Mouse (Mus musculus): ENCODE data around the gene Snd1. TPM values are rescaled to one million over a fixed set of nuclear protein-coding genes. Genes with fewer than 3 reads are reported as not detected.

Gene Snd1
- total RNA-seq, 1 experiment: 343 TPM

- H3K9me3 ChIP-seq (ENCODE audit: control insufficient read depth, insufficient read depth, low read depth, low read length): no peaks in the 10 kb centered on the region
- H3K9ac ChIP-seq (ENCODE audit: insufficient read depth, low read depth, low read length, poor library complexity, severe bottlenecking): no peak overlapping the region
- H3K36me3 ChIP-seq (ENCODE audit: control insufficient read depth, insufficient read depth, low read length, poor library complexity, severe bottlenecking): peaks cover 2% of the 10 kb centered on the region; the same call in 1 of the 2 replicates
- no peak overlapping the region for H3K27ac ChIP-seq (ENCODE audit: insufficient read depth, low read depth, low read length, poor library complexity, severe bottlenecking)
- no peak overlapping the region for H3K4me3 ChIP-seq (ENCODE audit: insufficient read depth in 1 of 2, low read depth in 1 of 2, low read length in 2 of 2, poor library complexity in 1 of 2, severe bottlenecking in 1 of 2)
- no peak for TF ChIP-seq MAFK (IDR thresholded peaks at IDR 0.05; ENCODE audit: insufficient read depth, low read depth, low read length)
- TF ChIP-seq ZNF384 (IDR thresholded peaks at IDR 0.05; ENCODE audit: low read depth, low read length): no peak
- no peak for TF ChIP-seq CHD2 (IDR thresholded peaks at IDR 0.05; ENCODE audit: low read depth, low read length)
- no peak for TF ChIP-seq ZC3H11A (IDR thresholded peaks at IDR 0.05; ENCODE audit: borderline replicate concordance, low read depth, low read length)
- TF ChIP-seq HCFC1 (IDR thresholded peaks at IDR 0.05; ENCODE audit: borderline replicate concordance, insufficient read depth, low read length): no peak
- in situ Hi-C loops (cut with MboI; ENCODE audit: low sequenced_read_pairs in 2 of 2, unreplicated experiment in 2 of 2): no loop called here
- H3K4me1 ChIP-seq (ENCODE audit: control insufficient read depth in 2 of 2, insufficient read depth in 2 of 2, low read length in 2 of 2, poor library complexity in 1 of 2): no peaks in the 10 kb centered on the region
- DNase-seq (ENCODE audit: low read depth, low spot score): no peak
These were observed 378.7 kb downstream of the Snd1 start for GRCm38 (mm10) chr6:28853654-28854053.

- no peak for DNase-seq (ENCODE audit: low read depth, low spot score)
- no peak overlapping the region for H3K27ac ChIP-seq (ENCODE audit: insufficient read depth, low read depth, low read length, poor library complexity, severe bottlenecking)
These were observed 379.7 kb downstream of the Snd1 start for GRCm38 (mm10) chr6:28854598-28854997.

DNA sequence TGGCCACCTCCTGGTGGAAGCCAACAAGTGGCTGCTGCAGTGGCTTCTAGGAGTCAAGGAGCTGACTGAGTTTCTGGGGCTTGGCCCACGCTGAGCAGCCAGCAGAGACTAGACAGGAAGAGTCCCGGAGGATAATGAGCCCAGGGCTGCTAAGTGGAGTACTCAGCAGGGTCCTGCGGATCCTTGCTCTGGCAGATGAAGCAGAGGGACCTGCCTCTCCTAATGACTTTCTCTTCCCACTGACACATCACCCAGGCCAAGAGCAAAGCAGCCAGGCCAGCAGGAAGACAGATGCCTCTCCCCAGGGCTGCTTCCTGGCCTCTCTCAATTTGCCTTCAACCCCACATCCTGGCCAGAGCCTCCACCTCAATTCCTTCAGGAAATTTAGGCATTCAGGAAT, 380.5 kb downstream of the Snd1 start:
- H3K4me3 ChIP-seq (ENCODE audit: insufficient read depth in 1 of 2, low read depth in 1 of 2, low read length in 2 of 2, poor library complexity in 1 of 2, severe bottlenecking in 1 of 2): no peak overlapping the region
- DNase-seq (ENCODE audit: low read depth, low spot score): no peak
- in situ Hi-C loops (cut with MboI; ENCODE audit: low sequenced_read_pairs in 2 of 2, unreplicated experiment in 2 of 2): no loop called here
- no peaks in the 10 kb centered on the region for H3K4me1 ChIP-seq (ENCODE audit: control insufficient read depth in 2 of 2, insufficient read depth in 2 of 2, low read length in 2 of 2, poor library complexity in 1 of 2)
- no peak overlapping the region for H3K27ac ChIP-seq (ENCODE audit: insufficient read depth, low read depth, low read length, poor library complexity, severe bottlenecking)
- TF ChIP-seq MAFK (IDR thresholded peaks at IDR 0.05; ENCODE audit: insufficient read depth, low read depth, low read length): no peak
- TF ChIP-seq ZNF384 (IDR thresholded peaks at IDR 0.05; ENCODE audit: low read depth, low read length): no peak
- no peak for TF ChIP-seq ZC3H11A (IDR thresholded peaks at IDR 0.05; ENCODE audit: borderline replicate concordance, low read depth, low read length)
- no peak for TF ChIP-seq CHD2 (IDR thresholded peaks at IDR 0.05; ENCODE audit: low read depth, low read length)
- TF ChIP-seq HCFC1 (IDR thresholded peaks at IDR 0.05; ENCODE audit: borderline replicate concordance, insufficient read depth, low read length): no peak
- no peaks in the 10 kb centered on the region for H3K9me3 ChIP-seq (ENCODE audit: control insufficient read depth, insufficient read depth, low read depth, low read length)
- peaks cover 2% of the 10 kb centered on the region; the same call in 1 of the 2 replicates for H3K36me3 ChIP-seq (ENCODE audit: control insufficient read depth, insufficient read depth, low read length, poor library complexity, severe bottlenecking)
- no peak overlapping the region for H3K9ac ChIP-seq (ENCODE audit: insufficient read depth, low read depth, low read length, poor library complexity, severe bottlenecking)

More at GRCm38 (mm10) chr6:28854598-28854997, 379.7 kb downstream of the Snd1 start:
- Histone ChIP-seq H3K36me3 (ENCODE audit: control insufficient read depth, insufficient read depth, low read length, poor library complexity, severe bottlenecking) (peaks cover 2% of the 10 kb centered on the region; the same call in 1 of the 2 replicates), H3K9me3 (ENCODE audit: control insufficient read depth, insufficient read depth, low read depth, low read length) (no peaks in the 10 kb centered on the region), H3K4me1 (ENCODE audit: control insufficient read depth in 2 of 2, insufficient read depth in 2 of 2, low read length in 2 of 2, poor library complexity in 1 of 2) (no peaks in the 10 kb centered on the region), H3K4me3 (ENCODE audit: insufficient read depth in 1 of 2, low read depth in 1 of 2, low read length in 2 of 2, poor library complexity in 1 of 2, severe bottlenecking in 1 of 2) (no peak overlapping the region), H3K9ac (ENCODE audit: insufficient read depth, low read depth, low read length, poor library complexity, severe bottlenecking) (no peak overlapping the region)
- TF ChIP-seq MAFK (IDR thresholded peaks at IDR 0.05; ENCODE audit: insufficient read depth, low read depth, low read length) (no peak), HCFC1 (IDR thresholded peaks at IDR 0.05; ENCODE audit: borderline replicate concordance, insufficient read depth, low read length) (no peak), ZC3H11A (IDR thresholded peaks at IDR 0.05; ENCODE audit: borderline replicate concordance, low read depth, low read length) (no peak), ZNF384 (IDR thresholded peaks at IDR 0.05; ENCODE audit: low read depth, low read length) (no peak), CHD2 (IDR thresholded peaks at IDR 0.05; ENCODE audit: low read depth, low read length) (no peak)
- in situ Hi-C loops (cut with MboI; ENCODE audit: low sequenced_read_pairs in 2 of 2, unreplicated experiment in 2 of 2): no loop called here

DNA sequence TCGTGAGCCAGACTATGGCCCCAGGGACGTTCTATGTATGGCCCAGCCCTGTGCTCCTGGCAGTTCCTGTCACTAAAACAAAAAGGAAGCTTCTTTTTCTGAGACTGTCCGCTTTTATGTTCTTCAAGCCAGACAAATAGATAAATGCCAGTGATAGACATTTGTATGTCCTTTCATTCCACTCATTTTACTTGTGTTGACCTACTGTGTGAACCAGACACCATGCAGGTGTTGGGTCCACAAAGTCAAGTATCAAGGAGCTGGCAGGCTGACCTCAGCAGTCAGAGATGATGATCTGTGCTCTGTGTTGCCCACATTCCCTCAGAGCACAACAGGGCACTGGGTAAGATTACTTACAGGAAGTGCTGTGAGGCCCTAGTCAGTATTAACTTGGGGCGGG, 381.9 kb downstream of the Snd1 start:
- in situ Hi-C loops (cut with MboI; ENCODE audit: low sequenced_read_pairs in 2 of 2, unreplicated experiment in 2 of 2): no loop called here
- no peaks in the 10 kb centered on the region for H3K4me1 ChIP-seq (ENCODE audit: control insufficient read depth in 2 of 2, insufficient read depth in 2 of 2, low read length in 2 of 2, poor library complexity in 1 of 2)
- TF ChIP-seq ZNF384 (IDR thresholded peaks at IDR 0.05; ENCODE audit: low read depth, low read length): no peak
- no peak for TF ChIP-seq MAFK (IDR thresholded peaks at IDR 0.05; ENCODE audit: insufficient read depth, low read depth, low read length)
- TF ChIP-seq HCFC1 (IDR thresholded peaks at IDR 0.05; ENCODE audit: borderline replicate concordance, insufficient read depth, low read length): no peak
- no peak for TF ChIP-seq CHD2 (IDR thresholded peaks at IDR 0.05; ENCODE audit: low read depth, low read length)
- no peak for TF ChIP-seq ZC3H11A (IDR thresholded peaks at IDR 0.05; ENCODE audit: borderline replicate concordance, low read depth, low read length)
- no peak overlapping the region for H3K4me3 ChIP-seq (ENCODE audit: insufficient read depth in 1 of 2, low read depth in 1 of 2, low read length in 2 of 2, poor library complexity in 1 of 2, severe bottlenecking in 1 of 2)
- no peaks in the 10 kb centered on the region for H3K9me3 ChIP-seq (ENCODE audit: control insufficient read depth, insufficient read depth, low read depth, low read length)
- DNase-seq (ENCODE audit: low read depth, low spot score): no peak
- no peak overlapping the region for H3K27ac ChIP-seq (ENCODE audit: insufficient read depth, low read depth, low read length, poor library complexity, severe bottlenecking)
- peaks cover 2% of the 10 kb centered on the region; the same call in 1 of the 2 replicates for H3K36me3 ChIP-seq (ENCODE audit: control insufficient read depth, insufficient read depth, low read length, poor library complexity, severe bottlenecking)
- no peak overlapping the region for H3K9ac ChIP-seq (ENCODE audit: insufficient read depth, low read depth, low read length, poor library complexity, severe bottlenecking)
